Mouse (Mus musculus): ENCODE results near the gene Zfp541.

- no peak for TF ChIP-seq CTCF (IDR thresholded peaks at IDR 0.05; ENCODE audit: control insufficient read depth, insufficient read depth, insufficient read length)
- TF ChIP-seq MYOG (IDR thresholded peaks at IDR 0.05; ENCODE audit: control insufficient read depth, extremely low read depth, insufficient read length) = no peak
- TF ChIP-seq MYOD1 (IDR thresholded peaks at IDR 0.05; ENCODE audit: control insufficient read depth, insufficient read length, low read depth) = no peak
- TF ChIP-seq CEBPB (IDR thresholded peaks at IDR 0.05; ENCODE audit: low read depth) = no peak
Measured at GRCm38 (mm10) chr7:16070846-16071245, 9.2 kb downstream of the Zfp541 start.

Data from C2C12 (cell line).